Mouse (Mus musculus): ENCODE data around the gene Pecam1.
"Not testable (repeated sequence)": the region's sequence is repeated elsewhere in the genome, so short reads cannot be mapped to it uniquely, and the experiment has no call there.

Pecam1 gene

DNA sequence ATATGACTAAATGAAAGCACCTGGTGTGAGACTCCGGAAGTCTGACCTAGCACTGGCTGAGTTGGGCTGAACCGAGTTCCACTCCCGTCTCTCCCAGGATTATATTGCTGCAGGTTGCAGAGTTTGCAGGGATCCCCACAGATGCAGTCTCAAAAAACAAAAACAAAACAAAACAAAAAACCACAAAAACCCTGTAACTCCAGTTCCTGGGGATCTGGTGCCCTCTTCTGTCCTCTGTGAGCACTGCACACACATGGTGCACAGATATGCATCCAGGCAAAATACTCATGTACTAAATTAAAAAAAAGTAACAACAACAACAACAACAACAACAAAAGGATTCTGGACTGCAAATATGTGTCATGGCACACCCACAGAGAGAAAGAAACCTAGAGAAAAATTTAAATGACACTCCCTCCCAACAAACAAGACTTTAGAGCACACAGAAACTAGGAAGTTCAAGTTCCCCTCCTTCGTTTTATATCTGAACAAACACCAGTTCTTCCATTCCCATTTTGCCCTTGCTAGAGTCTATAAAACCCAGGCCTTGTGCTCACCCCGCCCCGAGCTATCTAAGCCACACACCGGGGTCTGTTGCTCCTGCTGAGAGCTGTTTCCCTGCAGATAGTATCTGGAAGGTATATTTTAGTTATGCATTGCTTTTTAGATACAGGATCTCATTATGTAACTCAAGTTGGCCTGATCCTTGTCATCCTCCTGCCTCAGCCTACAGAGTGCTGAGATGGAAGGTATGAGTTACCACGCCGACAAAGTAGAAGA, 20.0 kb upstream of the Pecam1 start:
- no peak for DNase-seq

DNA sequence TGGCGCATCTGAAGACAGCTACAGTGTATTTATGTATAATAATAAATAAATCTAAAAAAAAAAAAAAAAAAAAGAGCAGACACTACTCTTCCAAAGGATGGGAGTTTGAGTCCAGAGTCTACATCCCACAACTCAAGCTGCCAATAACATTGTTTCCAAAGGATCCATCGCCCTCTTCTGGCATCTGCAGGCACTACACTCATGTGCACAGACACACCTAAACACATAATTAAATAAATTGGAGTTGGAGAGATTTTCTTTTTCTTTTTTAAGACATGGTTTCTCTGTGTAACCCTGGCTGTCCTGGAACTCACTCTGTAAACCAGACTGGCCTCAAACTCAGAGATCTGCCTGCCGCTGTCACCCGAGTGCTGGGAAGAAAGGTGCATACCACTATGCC, 17.1 kb upstream of the Pecam1 start:
- DNase-seq, result no peak

- no peak for DNase-seq
Measured at GRCm38 (mm10) chr11:106766611-106767162, 16.3 kb upstream of the Pecam1 start.

- DNase-seq, result no peak
Measured at GRCm38 (mm10) chr11:106762800-106763185, 12.4 kb upstream of the Pecam1 start.

- DNase-seq, result no peak
Measured at GRCm38 (mm10) chr11:106762139-106762799, 11.8 kb upstream of the Pecam1 start.

GRCm38 (mm10) chr11:106760511-106760910, 10.1 kb upstream of the Pecam1 start:
- DNase-seq, result no peak

GRCm38 (mm10) chr11:106759028-106759427, 8.6 kb upstream of the Pecam1 start:
- no peak for DNase-seq

DNA sequence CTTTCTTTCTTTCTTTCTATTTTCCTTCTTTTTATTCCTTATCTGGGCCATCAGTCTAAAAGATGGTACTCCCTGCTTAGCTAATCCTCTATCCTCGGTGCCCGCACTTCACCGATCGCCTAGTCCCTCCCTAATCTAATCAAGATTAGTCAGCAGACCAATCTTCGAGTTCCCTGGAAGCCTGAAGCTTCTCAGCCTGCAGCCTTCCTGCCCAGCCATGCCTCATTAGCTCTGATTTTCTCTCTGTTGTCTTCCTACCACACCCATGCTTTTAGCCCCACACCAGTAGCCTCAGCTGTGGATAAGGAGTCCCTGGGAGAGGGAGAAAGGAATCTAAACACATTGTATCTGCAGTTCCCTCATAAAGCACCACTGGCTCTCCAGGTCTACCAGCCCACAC, 5.2 kb upstream of the Pecam1 start:
- DNase-seq, result no peak

- DNase-seq, result no peak
Measured at GRCm38 (mm10) chr11:106753314-106753713, 2.9 kb upstream of the Pecam1 start.

GRCm38 (mm10) chr11:106752103-106752502, 1.7 kb upstream of the Pecam1 start:
- DNase-seq, result no peak

DNA sequence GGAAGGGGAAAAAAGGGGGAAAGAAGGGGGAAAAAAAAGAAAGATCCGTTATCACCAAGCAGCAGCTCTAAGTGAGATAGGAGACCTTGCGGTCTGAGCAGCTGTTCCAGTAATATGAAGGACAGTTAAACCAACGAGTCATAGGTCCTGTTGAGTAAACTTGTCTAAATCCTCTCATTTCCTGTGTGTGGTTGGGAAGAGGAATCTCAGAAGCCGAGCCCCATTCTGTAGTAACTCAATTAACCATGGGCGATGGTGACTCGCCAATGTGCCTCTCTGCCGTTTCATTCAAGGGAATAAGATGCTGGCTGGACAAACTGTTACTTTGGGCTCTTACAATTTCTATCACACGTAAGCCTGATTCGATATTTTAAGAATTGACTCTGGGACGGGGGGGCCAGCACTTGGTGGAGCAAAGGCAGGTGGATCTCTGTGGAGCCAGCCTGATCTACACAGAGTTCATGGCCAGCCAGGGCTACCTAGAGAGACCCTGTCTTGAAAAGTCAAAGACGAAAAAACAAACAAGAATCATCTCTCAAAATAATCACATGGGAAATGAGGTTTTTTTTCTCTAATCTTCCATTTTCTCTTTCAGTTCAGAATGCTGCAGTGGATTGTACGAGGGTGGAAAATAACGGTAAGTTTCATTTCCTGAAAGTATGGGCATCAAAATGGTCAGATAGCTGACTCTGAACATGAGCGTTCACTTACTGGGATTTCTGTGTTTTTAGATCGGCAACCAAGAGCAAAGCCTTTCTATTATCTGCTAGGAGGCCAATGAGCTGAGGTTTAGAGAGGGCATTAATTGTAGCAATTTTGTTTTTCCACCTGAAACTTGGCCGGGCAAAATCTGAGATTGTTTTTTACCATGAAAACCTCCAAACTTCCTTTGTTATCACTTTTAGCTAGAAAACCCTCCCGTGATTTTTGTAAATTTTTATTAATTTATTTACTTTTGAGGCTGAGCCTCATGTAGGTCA, 901 bp upstream of the Pecam1 start, which contains the start of gene Milr1:
Gene Milr1, plus strand, starts transcription at position 188 of the 980 bp plus-strand sequence.
- DNase-seq, result no peak

DNA sequence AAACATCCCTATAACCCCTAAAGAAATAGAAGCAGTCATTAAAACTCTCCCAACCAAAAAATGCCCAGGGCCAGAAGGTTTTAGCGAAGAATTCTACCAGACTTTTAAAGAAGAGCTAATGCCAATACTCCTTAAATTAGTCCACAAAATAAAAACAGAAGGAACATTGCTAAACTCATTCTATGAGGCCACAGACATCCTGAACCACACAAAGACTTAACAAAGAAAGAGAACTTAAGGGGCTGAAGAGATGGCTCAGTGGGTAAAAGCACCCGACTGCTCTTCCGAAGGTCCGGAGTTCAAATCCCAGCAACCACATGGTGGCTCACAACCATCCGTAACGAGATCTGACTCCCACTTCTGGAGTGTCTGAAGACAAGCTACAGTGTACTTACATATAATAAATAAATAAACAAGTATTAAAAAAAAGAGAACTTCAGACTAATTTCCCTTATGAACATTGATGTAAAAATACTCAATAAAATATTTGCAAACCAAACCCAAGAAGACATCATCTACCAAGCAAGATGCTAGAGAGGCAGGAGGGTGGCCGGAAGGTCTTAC, 789 bp downstream of the Pecam1 start:
- DNase-seq, result not testable (repeated sequence)

GRCm38 (mm10) chr11:106744949-106745348, 5.5 kb downstream of the Pecam1 start:
- DNase-seq, result no peak

DNA sequence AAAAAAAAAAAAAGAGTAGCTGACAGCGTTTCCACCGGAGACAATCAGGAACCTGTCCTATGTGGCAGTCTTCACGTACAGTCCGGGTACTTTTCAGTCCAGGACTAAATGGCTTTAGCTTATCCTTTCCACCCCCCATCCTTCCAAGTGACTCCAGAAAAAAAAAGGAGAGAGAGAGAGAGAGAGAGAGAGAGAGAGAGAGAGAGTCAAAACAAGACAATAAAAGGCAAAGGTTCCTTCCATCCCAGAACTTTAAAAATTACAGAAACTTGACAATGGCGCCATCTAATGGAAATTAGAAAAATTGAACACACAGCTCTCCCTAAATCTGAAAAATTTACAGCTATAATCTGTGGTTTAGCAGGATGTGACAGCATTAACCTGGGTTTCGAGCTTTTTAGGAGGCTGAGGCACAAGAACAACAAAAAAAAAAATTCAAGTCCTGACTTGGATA, 8.0 kb downstream of the Pecam1 start:
- DNase-seq, result no peak

- no peak for DNase-seq
Measured at GRCm38 (mm10) chr11:106741826-106742225, 8.6 kb downstream of the Pecam1 start.

GRCm38 (mm10) chr11:106741232-106741631, 9.2 kb downstream of the Pecam1 start:
- no peak for DNase-seq

GRCm38 (mm10) chr11:106740724-106741123, 9.7 kb downstream of the Pecam1 start:
- not testable (repeated sequence) for DNase-seq

- no peak for DNase-seq
Measured at GRCm38 (mm10) chr11:106739116-106739515, 11.3 kb downstream of the Pecam1 start.

GRCm38 (mm10) chr11:106737178-106737621, 13.2 kb downstream of the Pecam1 start:
- peak; percentile 51 to 80 for DNase-seq

GRCm38 (mm10) chr11:106736614-106737013, 13.8 kb downstream of the Pecam1 start:
- no peak for DNase-seq

DNA sequence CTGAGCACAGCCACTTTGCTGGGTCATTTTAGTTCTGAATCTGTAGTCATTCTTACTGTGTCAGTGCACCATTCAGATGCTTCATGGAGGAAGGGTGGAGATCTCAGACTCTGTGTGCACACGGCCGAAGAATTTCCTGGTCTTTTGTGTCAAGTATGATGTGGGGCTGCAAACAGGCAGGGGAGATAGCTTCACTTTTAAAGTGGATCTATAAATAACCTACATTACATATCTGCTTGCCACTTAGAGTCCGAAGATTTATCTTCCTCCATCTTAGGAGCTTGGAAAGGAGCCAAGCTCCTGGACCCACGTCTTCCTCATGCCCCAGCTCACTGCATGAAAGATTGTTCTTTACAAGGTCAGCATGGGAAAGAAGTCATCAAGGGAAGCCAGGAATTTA, 19.7 kb downstream of the Pecam1 start:
- peak in 1 of 2 experiments; percentile 51 for DNase-seq

GRCm38 (mm10) chr11:106729656-106730055, 20.8 kb downstream of the Pecam1 start:
- DNase-seq, result no peak

All from kidney, postnatal 25 days (tissue).